Mouse (Mus musculus): ENCODE measurements at regions not wholly inside any gene's neighbourhood (a gene's known extent, or its start where the extent isn't known, plus 50 kb on each side); places are given as distances from the start of the nearest gene placed in this dataset.

DNA sequence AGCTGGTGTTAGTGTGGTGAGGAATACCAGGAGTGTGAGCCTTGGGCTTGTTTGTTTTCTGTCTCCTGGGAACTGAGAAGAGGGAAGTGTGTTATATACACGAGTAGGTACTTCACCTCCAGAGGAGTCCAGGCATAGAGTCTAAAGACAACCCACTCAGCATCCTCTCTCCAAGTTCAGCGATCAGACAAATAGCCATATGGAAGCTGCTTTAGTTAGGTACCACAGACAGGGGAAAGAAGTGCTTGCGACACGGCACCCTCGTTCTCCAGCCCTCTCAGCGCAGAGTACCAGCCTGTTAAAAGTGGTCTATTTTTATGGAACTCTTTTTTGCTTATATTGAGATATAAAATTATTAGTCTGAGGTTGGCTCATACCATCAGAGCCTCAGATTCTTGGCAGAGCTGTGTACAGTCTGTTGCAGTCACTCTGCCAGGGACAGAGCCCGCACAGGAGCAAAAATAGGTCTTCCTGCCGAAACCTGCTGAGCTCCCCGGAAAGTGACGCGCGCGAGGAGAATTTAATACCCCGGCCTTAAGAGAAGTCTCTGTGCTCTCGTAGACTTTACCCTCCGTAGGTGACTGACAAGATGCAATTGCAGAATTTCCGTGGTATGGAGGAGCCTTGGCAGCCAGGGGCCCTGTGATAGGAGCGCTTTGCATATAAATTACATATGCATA, 175.5 kb downstream of the Vrk1 start:
- no peak for DNase-seq (ENCODE audit: low read depth, low spot score)
- 64% methylated on average over 18 of the region's 18 CpGs for WGBS

DNA sequence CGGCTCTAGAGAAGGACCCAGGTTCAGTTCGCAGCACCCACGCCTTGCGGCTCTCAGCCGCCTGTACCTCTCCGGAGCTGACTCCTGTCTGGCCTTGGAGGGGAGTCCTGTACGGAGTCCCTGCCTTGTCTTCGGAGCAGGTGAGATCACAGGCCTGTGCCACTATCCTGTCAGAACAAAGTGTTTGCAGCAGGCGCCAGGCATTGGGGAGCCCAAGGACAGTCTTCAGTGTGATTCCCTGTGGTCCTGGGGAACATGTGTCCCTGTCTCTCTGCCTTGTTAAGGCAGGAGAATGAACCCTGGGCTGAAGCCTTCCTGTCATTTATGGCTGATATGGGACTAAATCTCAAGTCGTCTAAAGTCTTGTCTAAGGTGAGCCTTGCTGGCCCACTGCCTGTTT, 176.5 kb downstream of the Vrk1 start:
- 92% methylated on average over 10 of the region's 10 CpGs for WGBS
- no peak for DNase-seq (ENCODE audit: low read depth, low spot score)

DNA sequence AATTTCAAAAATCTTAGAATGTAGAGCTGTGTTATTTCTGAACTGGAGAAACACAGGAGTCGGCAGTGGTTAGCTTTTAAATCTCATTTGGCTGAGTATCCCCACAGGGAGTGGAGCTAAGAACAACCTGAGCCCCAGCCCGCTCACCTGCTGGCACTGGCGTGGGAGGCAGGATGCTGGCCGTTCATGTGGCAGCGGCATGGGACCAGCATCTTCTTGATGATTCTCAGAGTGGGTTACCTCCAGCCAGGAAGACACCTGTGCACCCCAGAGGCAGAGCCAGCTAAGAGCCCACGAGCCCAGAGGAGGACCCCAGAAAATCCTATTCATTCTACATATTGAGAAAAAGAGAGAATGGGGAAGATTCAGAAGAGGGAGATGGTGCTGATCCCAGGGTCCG, 181.7 kb downstream of the Vrk1 start:
- 76% methylated on average over 7 of the region's 7 CpGs for WGBS
- no peak for DNase-seq (ENCODE audit: low read depth, low spot score)

DNA sequence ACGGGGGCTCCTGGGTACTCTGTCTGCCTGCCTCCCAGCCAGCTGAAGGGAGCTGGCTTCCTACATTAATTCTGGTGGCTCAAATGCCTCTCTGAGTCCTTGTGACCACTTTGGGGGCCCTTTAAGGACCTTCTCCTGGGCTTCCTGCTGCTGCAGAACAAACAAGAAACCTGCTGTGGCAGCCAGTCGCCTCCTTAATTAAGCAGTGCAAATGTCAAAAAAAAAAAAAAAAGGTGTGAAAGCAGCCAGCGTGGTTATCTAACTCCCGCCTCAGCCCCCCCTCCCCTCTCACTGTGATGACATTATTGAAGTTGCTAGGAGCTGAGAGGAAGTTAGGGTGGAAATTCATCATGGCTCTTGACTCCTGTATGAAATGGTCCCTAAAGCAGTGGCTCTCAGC, 189.3 kb downstream of the Vrk1 start:
- DNase-seq (ENCODE audit: low read depth, low spot score), result no peak
- WGBS, result 15% methylated on average over 4 of the region's 4 CpGs

DNA sequence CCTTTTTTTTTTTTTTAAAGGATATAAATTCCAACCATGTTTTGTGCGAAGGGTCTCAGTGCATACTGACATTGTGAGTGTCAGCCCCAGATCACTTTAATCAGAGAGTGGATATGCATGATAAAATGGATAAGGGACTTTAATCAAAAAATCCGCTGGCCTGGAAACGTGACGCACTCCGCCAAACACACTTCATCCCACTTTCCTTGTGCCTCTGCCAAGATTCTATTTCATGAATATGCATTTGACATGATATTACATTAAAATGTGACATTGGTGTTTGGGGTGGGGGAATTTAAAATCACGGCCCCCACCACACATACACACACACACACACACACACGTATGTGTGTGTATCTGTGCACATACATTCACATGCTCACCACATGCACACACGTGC, 193.5 kb downstream of the Vrk1 start:
- 86% methylated on average over 8 of the region's 8 CpGs for WGBS
- DNase-seq (ENCODE audit: low read depth, low spot score), result no peak

DNA sequence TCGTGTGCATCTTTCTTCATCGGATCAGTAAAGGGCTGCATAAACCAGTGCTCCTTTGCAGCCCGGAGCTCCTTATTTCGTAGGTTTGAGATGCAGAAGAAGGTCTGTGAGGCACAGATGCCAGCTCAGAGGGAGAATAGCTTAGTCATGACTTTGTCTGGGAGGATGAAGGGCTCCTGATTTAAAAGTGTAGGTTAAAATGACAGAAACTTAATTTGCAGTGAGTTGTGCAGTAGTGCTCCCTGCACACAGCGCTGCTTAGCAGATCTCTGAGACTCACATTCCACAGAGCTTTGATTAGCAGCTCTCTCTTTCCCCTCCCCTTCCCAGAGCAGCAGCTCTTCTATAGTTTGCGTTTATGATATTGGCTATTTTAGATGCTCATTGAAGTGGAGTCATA, 200.9 kb downstream of the Vrk1 start:
- DNase-seq (ENCODE audit: low read depth, low spot score), result no peak
- 76% methylated on average over 6 of the region's 6 CpGs for WGBS

DNA sequence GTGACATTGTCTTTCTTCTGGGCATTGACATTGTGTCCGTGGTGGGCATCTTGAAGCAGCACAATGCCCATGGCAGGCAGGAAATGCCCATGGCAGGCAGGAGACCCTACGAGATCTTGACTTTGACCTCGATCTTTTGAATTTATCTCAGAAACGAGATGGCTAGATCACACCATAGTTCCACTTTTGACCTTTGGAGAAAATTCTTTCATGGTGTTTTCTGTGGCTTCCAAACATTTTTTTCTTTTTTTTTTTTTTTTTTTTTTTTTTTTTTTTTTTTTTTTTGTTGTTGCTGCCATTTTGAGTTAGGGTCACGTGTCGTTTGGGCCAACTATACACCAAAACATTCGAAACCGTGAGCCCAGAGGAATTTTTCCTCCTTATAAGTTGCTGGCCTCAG, 201.5 kb downstream of the Vrk1 start:
- WGBS, result 80% methylated on average over 8 of the region's 8 CpGs
- no peak for DNase-seq (ENCODE audit: low read depth, low spot score)

DNA sequence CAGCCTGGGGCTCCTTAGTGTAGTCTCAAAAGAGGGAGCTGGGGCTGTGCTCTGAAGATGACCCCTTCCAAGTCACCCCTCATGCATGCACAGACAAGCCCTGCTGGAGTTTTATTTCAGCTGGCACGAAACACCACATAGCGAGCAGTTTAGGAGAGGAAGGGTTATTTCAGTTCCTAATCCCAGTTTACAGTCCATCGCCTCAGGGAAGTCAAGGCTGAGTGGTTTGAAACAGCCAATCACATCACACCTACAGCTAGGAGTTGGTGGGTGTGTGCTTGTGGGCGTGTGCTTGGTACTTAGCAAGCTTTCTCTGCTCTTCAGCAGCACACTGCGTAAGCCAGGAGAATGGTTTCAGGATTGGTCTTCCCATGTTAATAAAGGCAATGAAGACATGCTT, 202.4 kb downstream of the Vrk1 start:
- no peak for DNase-seq (ENCODE audit: low read depth, low spot score)
- 71% methylated on average over 5 of the region's 5 CpGs for whole genome bisulfite sequencing

DNA sequence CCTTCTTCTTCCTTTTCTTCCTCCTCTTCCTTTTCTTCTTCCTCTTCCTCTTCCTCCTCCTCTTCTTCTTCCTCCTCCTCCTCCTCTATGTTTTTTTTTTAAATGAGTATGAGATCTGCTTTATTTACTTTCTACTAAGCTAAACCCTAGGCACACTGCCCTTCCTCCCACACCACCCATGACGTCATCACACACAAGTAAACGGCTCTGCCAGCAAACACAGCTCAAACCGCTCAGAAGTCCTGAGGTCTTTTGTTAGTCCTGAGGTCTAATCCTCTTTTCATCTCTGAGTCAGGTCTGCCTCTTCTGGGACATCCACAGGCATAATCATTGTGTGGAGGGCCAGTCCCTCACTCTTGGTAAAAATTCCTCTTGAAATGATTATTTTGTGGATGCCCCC, 210.0 kb downstream of the Vrk1 start:
- 12% methylated on average over 3 of the region's 3 CpGs for WGBS
- no peak for DNase-seq (ENCODE audit: low read depth, low spot score)

DNA sequence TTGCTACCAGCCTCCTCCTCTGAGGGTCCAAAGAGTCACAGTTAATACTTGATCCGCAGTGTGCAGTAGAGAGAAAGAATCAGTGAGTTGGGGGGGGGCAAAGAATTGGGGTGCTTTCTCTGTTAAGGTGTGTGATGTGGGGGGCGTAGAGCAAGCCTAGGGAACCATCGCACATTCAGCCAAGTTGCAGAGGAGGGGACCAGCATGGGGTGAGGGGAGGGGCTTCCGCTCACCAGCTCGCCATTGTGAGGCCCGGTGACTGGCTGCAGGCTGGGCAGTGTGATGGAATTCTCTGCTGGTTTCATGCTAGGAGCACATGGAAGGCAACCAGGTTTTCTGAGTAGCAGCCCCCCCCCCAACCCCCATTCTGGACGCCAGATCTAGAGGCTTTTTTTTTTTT, 216.2 kb downstream of the Vrk1 start:
- DNase-seq (ENCODE audit: low read depth, low spot score), result no peak
- 46% methylated on average over 7 of the region's 7 CpGs for WGBS

DNA sequence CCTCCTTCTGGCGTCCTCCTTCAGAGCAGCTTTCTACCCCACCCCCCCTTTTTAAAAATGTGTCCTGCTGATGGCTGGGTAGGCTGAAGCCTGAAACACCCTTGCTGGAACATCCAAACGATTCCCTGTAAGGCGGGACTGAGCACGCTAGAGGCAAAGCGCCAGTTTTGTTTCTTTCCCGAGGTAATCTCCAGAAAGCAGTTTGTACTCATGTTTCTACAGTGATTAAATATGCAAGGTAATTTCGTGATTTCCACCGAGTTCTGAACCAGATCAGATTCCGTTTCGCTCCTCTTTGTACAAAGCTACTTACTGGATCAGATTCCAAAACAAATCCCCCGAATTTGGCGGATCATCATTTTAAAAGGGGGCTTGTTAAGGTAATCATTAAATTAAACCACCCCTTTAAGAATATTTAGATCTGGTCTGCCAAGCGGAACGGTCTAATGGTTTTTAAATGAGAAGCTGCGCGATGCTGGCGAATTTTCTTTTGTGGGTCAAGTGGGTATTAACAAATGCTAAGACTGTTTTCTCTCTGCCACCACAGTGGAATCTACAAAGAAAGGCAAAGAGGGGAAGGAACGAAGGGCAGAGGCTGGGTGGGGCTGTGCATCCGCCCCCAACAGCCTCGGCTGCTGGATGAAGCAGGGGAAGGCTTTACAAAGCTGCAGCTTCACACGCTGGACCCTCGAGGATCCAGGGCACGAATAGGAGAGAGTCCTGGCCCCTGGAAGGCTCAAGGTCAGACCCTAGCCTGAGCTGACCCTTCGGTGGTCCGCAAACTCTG, 216.9 kb downstream of the Vrk1 start:
- DNase-seq (ENCODE audit: low read depth, low spot score), result no peak

DNA sequence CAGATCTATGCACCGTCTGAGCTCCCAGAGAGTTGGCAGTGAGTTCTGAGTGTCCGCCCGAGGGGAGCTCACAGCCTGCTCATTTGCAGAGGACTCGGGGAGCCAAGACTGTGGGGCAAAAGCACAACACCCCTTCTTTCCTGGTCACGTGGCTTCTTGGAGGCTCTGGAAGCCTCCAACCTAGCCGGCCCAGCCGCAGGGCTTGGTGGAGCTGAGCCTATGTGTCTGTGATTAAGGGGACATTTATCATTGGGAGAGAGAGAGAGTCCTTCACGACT, 217.5 kb downstream of the Vrk1 start:
- 33% methylated on average over 8 of the region's 8 CpGs for WGBS
- no peak for DNase-seq (ENCODE audit: low read depth, low spot score)

More for the DNA sequence above, 216.9 kb downstream of the Vrk1 start:
- WGBS, result 25% methylated on average over 25 of the region's 25 CpGs

DNA sequence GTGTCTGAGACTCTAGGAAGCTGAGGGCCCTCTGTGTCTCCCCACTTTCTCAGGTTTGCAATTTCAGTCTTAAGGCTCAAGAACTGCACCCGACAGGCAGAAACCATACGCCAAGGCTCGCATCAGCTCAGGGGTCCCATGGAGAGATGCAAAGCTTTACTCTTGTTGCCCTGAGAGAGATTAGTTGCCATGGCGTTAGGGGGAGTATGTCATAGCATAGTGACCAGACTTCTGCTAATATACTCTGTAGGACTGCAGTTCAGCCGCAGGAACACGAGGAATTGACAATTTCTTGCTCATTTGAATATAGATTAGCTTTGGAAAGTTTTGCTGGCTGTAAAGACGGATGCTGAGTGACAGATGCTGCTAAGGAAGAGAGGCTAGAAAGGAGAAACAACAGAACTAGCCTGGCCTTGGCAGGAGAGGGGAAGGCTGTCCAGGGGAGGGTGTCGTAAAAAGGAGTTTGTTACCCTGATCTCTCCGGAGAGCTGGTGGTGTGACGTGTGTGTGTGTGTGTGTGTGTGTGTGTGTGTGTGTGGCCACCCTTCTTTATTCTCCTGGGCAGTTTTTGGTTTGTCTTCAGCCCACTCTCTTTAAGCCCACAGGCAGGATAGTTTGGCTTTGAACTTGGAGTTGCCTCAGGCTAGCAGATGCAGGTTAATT, 235.3 kb downstream of the Vrk1 start:
- no peak for DNase-seq (ENCODE audit: low read depth, low spot score)
- 51% methylated on average over 10 of the region's 10 CpGs for WGBS

DNA sequence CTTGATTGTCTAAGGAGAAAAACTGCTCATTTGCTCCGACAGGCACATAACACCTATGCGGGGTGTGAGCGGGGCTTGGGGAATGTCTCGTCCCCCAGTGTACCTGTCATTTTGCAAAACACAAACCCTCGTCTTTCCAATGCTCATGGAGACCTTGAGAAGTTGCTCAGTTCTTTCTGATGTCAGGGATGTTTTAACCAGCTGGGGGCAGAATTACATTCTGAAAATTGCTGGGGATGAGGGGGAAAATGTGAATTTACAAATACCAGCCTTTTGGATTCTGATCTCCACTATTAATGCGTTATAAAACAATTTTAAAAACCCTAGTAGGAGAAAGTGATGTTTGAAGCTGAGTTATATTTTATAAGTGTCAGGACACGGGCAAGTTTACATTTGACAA, 263.6 kb downstream of the Vrk1 start:
- WGBS, result 73% methylated on average over 7 of the region's 7 CpGs
- no peak for DNase-seq (ENCODE audit: low read depth, low spot score)

DNA sequence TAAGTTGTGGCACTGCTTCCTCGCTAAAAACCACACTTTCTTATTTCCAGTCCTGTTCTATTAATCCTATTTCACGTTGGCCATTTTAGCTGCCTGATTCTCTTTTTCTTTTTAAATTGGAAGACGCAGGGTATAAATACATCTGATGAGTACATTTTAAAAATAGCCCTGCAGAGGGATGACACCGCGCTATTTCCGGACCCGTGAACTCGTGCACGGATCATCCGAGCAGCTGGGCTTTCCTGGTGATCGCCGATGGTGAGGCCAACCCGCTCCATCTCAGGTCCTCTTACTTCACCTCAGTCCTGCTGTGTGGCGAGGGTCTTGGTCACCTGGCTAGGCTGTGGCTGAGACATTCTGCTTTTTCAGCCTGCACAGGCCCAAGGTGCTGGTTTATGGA, 267.9 kb downstream of the Vrk1 start:
- no peak for DNase-seq (ENCODE audit: low read depth, low spot score)
- 86% methylated on average over 14 of the region's 14 CpGs for WGBS

DNA sequence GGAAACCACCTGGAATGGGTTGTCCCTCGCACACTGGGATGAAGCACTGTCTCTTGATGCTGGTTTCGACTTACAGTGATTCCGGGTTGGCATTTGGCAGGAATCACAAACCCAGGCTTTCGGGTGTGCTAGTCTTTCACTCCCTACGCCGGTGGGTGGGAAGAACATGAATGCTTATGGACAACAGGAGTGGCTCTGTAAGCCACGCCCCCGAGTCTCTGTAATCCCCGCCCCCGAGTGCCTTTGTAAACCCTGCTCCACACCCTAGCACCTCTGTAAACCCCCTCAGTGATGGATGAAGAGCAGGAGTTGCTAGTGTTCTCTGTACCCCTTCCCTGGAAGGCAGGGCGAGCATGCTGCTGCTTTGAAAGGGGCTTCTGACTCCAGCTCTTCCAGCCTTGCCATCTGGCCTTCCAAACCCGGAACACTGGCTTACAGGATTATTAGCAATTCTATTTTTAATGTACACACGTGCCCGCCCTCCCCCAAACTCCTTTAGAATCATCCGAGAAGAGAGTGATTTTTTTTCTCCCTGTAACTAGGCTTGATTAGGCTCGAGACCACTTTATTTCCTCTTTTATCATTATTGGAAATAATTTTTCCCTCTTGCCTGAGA, 272.6 kb downstream of the Vrk1 start:
- no peak for DNase-seq (ENCODE audit: low read depth, low spot score)
- 71% methylated on average over 16 of the region's 16 CpGs for WGBS

DNA sequence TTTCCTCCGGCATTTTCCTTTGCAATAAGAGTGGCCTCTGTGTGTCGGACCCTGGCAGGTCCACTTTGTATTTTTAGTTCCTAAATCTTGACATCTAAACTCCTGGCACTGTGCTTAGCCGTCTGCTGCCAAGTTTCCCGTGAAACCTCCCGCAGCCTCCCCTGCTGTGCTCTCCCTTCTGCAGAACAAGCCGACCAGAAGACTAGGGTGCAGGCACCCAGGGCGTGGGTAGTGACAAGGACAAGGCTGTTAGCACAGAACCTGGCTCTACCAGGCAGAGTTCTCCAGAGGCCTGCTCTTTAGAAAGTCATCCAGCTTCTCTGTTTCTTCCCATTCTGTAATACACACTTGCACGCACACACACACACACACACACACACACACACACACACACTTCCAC, 274.8 kb downstream of the Vrk1 start:
- 78% methylated on average over 8 of the region's 8 CpGs for WGBS
- no peak for DNase-seq (ENCODE audit: low read depth, low spot score)

DNA sequence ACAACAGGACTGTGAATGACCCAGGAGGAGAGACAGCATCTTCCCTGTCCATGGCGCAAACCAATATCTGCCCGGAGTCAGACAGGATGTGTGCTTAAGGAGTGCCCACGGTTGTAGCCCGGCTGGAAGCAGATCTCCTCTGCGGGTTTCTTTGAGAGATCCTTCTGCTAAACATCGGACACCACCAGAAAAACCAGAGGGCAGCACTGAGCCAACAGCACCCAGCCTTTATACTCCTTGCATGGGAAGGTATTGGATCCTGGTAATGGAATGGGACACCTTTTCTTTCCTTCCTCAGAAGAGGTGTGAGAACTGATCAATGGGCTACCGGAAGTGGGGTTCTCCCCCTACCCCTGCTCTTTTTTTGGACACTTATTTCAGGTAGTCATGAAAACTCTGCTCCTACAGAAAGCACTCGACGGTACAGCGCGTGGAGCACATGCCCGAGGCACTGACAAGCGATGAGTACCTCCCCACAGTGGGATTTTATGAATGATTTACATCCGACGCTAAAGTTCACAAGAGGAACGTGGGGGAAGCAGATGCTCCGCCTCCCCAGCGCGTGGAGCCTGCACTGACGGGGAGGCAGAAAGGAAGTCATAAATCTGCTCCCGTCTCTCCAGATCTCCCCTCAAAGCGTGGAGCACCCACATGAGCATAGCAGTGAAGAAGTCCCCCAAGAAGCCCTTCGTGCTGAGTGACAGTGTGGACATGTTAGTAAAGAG, 278.9 kb downstream of the Vrk1 start:
- 45% methylated on average over 23 of the region's 23 CpGs for WGBS
- no peak for DNase-seq (ENCODE audit: low read depth, low spot score)

DNA sequence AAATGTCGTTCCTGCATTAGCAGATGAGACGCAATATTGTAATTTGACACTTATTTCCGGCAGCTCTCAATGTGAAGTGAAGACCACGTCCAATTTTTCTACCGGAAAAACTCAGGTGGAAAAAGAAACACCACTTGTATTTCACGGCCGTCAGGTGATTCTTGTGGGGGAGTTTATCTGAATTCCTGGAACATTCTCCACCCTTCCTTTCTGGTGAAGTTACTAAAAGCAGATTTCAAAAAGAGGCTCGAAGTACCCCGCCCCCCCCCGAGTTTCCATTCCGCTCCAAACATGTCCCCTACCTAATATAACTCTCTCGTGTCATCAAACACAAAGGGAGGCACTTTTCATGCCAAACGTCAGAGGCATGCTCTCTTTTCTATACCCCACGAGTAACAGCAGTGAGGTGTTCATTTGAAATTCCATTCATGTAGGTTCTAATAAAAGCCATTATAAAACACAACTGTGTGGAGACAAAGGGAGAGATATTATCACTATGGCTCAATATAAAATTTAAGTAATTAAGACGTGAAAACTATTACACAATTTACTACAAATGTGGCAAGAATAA, 281.5 kb downstream of the Vrk1 start:
- 61% methylated on average over 15 of the region's 15 CpGs for WGBS
- DNase-seq (ENCODE audit: low read depth, low spot score), result no peak

DNA sequence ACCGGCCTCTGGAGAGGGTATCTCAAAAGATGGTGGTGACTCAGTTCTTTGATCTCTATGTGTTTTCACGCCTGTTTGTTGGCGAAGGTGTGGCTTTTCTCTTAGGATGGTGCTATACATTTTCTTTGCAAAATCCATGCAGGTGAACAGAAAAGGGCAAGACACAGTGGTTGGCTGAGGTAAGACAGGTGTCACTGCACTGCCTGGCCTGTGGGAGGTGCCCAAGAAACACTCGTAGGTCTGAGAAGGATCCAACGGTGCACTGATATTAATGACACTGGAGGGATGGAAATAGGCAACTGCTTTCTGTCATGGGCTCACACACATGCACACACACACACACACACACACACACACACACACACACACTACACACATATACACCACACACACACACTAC, 283.1 kb downstream of the Vrk1 start:
- no peak for DNase-seq (ENCODE audit: low read depth, low spot score)
- WGBS, result 43% methylated on average over 5 of the region's 5 CpGs

Measured in large intestine, adult 2 months (tissue).